Mouse (Mus musculus) kidney, postnatal 4 days (tissue): Measurements from ENCODE around the gene Gm14548.
"Not testable (repeated sequence)": the region's sequence is repeated elsewhere in the genome, so short reads cannot be mapped to it uniquely, and the experiment has no call there.

ENCODE experiments used
- DNase-seq, 2 experiments: peaks; one replicate each; pipeline ENCODE4 v3.0.0; 2021; ENCODE audit warnings: mixed read lengths in 2 of 2

The Gm14548 gene

DNA sequence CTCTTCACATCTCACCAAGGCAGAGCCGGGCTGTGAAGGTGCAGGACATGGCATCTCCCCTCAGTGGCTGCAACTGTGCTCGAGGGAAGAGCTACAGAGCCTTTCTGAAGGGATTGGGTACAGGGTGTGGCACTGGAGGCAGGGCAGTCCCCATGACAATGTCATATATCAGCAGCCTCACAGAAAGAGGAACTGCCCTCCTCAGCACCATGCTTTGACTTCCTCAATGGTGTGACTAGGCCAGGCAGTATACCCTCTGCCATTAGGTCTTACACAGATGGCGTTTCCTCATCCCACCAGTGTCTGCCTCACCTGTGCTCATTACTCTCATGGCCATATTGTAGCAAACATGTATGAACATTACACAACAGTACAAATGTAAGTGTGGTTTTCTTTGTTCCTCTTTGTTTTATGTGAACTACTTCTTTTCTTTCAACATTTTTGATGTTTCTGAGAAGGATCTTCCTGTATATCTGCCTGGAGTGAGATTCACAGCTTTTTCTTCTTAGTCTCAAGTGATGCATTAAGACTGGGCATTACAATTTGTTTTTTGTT, at the start of gene Gm14548:
Gene Gm14548, minus strand, starts transcription at position 85 of the 555 bp plus-strand sequence.
- not testable (repeated sequence) for DNase-seq

- no peak for DNase-seq
These were observed 48.2 kb upstream of the Gm14548 start for GRCm38 (mm10) chr7:3946117-3946516.

DNA sequence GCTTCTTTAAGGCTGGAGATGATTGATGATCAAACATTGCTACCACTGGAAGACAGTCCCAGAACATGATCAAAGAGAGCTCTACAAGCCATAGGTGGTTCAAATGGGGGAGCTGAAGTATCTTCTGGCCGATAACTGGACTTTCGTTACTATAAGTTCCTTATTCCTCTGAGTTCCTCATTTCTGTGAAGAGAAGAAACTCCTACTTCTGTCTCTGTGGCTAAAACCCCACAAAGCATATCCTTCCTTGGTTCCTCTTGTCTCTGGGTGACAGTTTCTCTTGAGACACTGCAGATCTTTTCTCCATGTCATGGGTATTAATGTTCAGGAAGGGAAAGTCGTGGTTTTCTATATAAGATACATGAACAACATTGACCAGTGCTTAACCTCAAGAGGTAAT, 43.0 kb upstream of the Gm14548 start:
- no peak for DNase-seq

GRCm38 (mm10) chr7:3939866-3940525, 42.1 kb upstream of the Gm14548 start:
- DNase-seq: no peak

GRCm38 (mm10) chr7:3935473-3935872, 37.6 kb upstream of the Gm14548 start:
- not testable (repeated sequence) for DNase-seq

- DNase-seq: not testable (repeated sequence)
These were observed 17.5 kb upstream of the Gm14548 start, which contains the start of gene Lilra6 for GRCm38 (mm10) chr7:3915387-3915786. TSS of gene Lilra6 (minus strand) at chr7:3915503.

GRCm38 (mm10) chr7:3903704-3904103, 5.8 kb upstream of the Gm14548 start:
- DNase-seq: no peak

GRCm38 (mm10) chr7:3875032-3875431, 22.9 kb downstream of the Gm14548 start:
- DNase-seq: not testable (repeated sequence)

- DNase-seq: not testable (repeated sequence)
These were observed 53.0 kb downstream of the Gm14548 start, which contains the start of gene Pira2 for GRCm38 (mm10) chr7:3844951-3845350. TSS of gene Pira2 (minus strand) at chr7:3845051.

DNA sequence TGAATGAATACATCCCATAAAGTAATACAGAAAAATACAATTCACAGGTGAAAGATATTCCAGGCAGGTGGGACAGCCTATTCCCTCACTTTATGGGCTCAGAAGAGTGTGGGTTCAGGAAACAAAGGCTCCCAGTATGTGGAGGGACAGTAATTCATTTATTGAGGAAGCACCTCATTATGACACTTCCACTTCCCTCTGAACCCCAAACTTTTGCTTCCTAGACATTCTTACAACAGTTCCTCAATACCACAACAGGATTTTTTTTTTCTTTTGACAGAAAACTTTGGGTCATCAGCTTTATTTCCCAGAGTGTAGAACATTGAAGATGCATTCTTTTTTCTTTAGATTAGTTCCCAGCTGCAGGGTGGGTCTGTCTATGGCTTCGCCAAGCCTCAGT, 60.1 kb downstream of the Gm14548 start:
- not testable (repeated sequence) for DNase-seq
